Mouse (Mus musculus): Measurements from ENCODE around the gene Cdip1. TPM values are rescaled to one million over a fixed set of nuclear protein-coding genes. Genes with fewer than 3 reads are reported as not detected.
"Not testable (repeated sequence)": the region's sequence is repeated elsewhere in the genome, so short reads cannot be mapped to it uniquely, and the experiment has no call there.

The Cdip1 gene
- polyA plus RNA-seq, 1 experiment from 2014 or later, result 112 TPM

- WGBS, result 88% methylated on average over 4 of the region's 4 CpGs
- Histone ChIP-seq H3K4me3 (no peak overlapping the region), H3K27me3 (ENCODE audit: low read depth, poor library complexity, severe bottlenecking) (no peaks in the 10 kb centered on the region), H3K27ac (no peak overlapping the region), H3K4me1 (no peaks in the 10 kb centered on the region), H3K9me3 (replicated peaks) (no peaks in the 10 kb centered on the region), H3K36me3 (peaks cover 49% of the 10 kb centered on the region)
- no peak for DNase-seq (ENCODE audit: low spot score)
These were observed 27.7 kb downstream of the Cdip1 start for GRCm38 (mm10) chr16:4762437-4762836.

GRCm38 (mm10) chr16:4756660-4757335 is 33.3 kb downstream of the Cdip1 start:
- peak overlapping the region; percentile 81 for H3K27ac ChIP-seq
- not testable (repeated sequence) for H3K36me3 ChIP-seq; H3K4me1 ChIP-seq; H3K9me3 ChIP-seq (replicated peaks); H3K27me3 ChIP-seq (ENCODE audit: low read depth, poor library complexity, severe bottlenecking)
- H3K4me3 ChIP-seq, result peak overlapping the region; percentile 50
- DNase-seq (ENCODE audit: low spot score), result peak; percentile 41
- 3% methylated on average over 38 of the region's 42 CpGs for WGBS

- DNase-seq (ENCODE audit: low spot score), result no peak
- Histone ChIP-seq H3K27me3 (ENCODE audit: low read depth, poor library complexity, severe bottlenecking) (no peaks in the 10 kb centered on the region), H3K9me3 (replicated peaks) (no peaks in the 10 kb centered on the region), H3K4me1 (0 out of 2 replicates have a peak, but pooled peaks cover 4% of the 10 kb centered on the region), H3K4me3 (no peak overlapping the region), H3K27ac (no peak overlapping the region), H3K36me3 (peaks cover 11% of the 10 kb centered on the region)
- WGBS, result 96% methylated on average over 3 of the region's 3 CpGs
These were observed 36.0 kb downstream of the Cdip1 start for GRCm38 (mm10) chr16:4754045-4754444.

GRCm38 (mm10) chr16:4752155-4752554 is 37.9 kb downstream of the Cdip1 start:
- Histone ChIP-seq H3K4me3 (no peak overlapping the region), H3K4me1 (0 out of 2 replicates have a peak, but pooled peaks cover 2% of the 10 kb centered on the region), H3K36me3 (peaks cover 11% of the 10 kb centered on the region), H3K27ac (no peak overlapping the region), H3K9me3 (replicated peaks) (no peaks in the 10 kb centered on the region), H3K27me3 (ENCODE audit: low read depth, poor library complexity, severe bottlenecking) (no peaks in the 10 kb centered on the region)
- DNase-seq (ENCODE audit: low spot score), result no peak
- WGBS, result 92% methylated on average over 3 of the region's 3 CpGs

- no peaks in the 10 kb centered on the region for H3K27me3 ChIP-seq (ENCODE audit: low read depth, poor library complexity, severe bottlenecking)
- 100% methylated on average over 1 of the region's 1 CpGs for WGBS
These were observed 47.9 kb downstream of the Cdip1 start for GRCm38 (mm10) chr16:4742186-4742585.

GRCm38 (mm10) chr16:4739994-4740393 is 50.1 kb downstream of the Cdip1 start:
- no peak for DNase-seq (ENCODE audit: low spot score)
- H3K9me3 ChIP-seq (replicated peaks), result no peaks in the 10 kb centered on the region
- peaks cover 32% of the 10 kb centered on the region for H3K36me3 ChIP-seq
- no peak overlapping the region for H3K4me3 ChIP-seq
- 89% methylated on average over 2 of the region's 2 CpGs for WGBS
- no peaks in the 10 kb centered on the region for H3K4me1 ChIP-seq
- H3K27me3 ChIP-seq (ENCODE audit: low read depth, poor library complexity, severe bottlenecking), result no peaks in the 10 kb centered on the region
- H3K27ac ChIP-seq, result no peak overlapping the region

More at GRCm38 (mm10) chr16:4742186-4742585, 47.9 kb downstream of the Cdip1 start:
- H3K9me3 ChIP-seq (replicated peaks), result no peaks in the 10 kb centered on the region
- no peak overlapping the region for H3K4me3 ChIP-seq
- H3K4me1 ChIP-seq, result no peaks in the 10 kb centered on the region
- DNase-seq (ENCODE audit: low spot score), result no peak
- peaks cover 22% of the 10 kb centered on the region for H3K36me3 ChIP-seq
- no peak overlapping the region for H3K27ac ChIP-seq

- WGBS, result 97% methylated on average over 2 of the region's 2 CpGs
- no peaks in the 10 kb centered on the region for H3K27me3 ChIP-seq (ENCODE audit: low read depth, poor library complexity, severe bottlenecking)
- DNase-seq (ENCODE audit: low spot score), result no peak
These were observed 53.8 kb downstream of the Cdip1 start for GRCm38 (mm10) chr16:4736262-4736661.

GRCm38 (mm10) chr16:4730776-4731358 is 59.2 kb downstream of the Cdip1 start:
- Histone ChIP-seq H3K9me3 (replicated peaks) (no peaks in the 10 kb centered on the region), H3K27me3 (ENCODE audit: low read depth, poor library complexity, severe bottlenecking) (no peaks in the 10 kb centered on the region), H3K4me1 (peaks cover 15% of the 10 kb centered on the region)

More at GRCm38 (mm10) chr16:4736262-4736661, 53.8 kb downstream of the Cdip1 start:
- Histone ChIP-seq H3K36me3 (peaks cover 20% of the 10 kb centered on the region), H3K27ac (no peak overlapping the region), H3K4me3 (no peak overlapping the region), H3K9me3 (replicated peaks) (no peaks in the 10 kb centered on the region), H3K4me1 (no peaks in the 10 kb centered on the region)

GRCm38 (mm10) chr16:4727963-4728362 is 62.1 kb downstream of the Cdip1 start:
- WGBS, result 60% methylated on average over 1 of the region's 1 CpGs
- H3K27me3 ChIP-seq (ENCODE audit: low read depth, poor library complexity, severe bottlenecking), result no peaks in the 10 kb centered on the region
- H3K9me3 ChIP-seq (replicated peaks), result no peaks in the 10 kb centered on the region
- no peak overlapping the region for H3K27ac ChIP-seq
- H3K36me3 ChIP-seq, result peaks cover 13% of the 10 kb centered on the region
- H3K4me3 ChIP-seq, result no peak overlapping the region
- DNase-seq (ENCODE audit: low spot score), result no peak
- peaks cover 16% of the 10 kb centered on the region for H3K4me1 ChIP-seq

More at GRCm38 (mm10) chr16:4730776-4731358, 59.2 kb downstream of the Cdip1 start:
- no peak for DNase-seq (ENCODE audit: low spot score)
- Histone ChIP-seq H3K4me3 (no peak overlapping the region), H3K27ac (no peak overlapping the region), H3K36me3 (peaks cover 24% of the 10 kb centered on the region)
- WGBS, result 84% methylated on average over 3 of the region's 3 CpGs

GRCm38 (mm10) chr16:4727526-4727925 is 62.6 kb downstream of the Cdip1 start:
- Histone ChIP-seq H3K27ac (no peak overlapping the region), H3K4me1 (peaks cover 16% of the 10 kb centered on the region), H3K36me3 (peaks cover 13% of the 10 kb centered on the region), H3K27me3 (ENCODE audit: low read depth, poor library complexity, severe bottlenecking) (no peaks in the 10 kb centered on the region), H3K4me3 (peak overlapping the region; percentile 73; the same call in 1 of the 2 replicates), H3K9me3 (replicated peaks) (no peaks in the 10 kb centered on the region)
- WGBS, result 89% methylated on average over 1 of the region's 1 CpGs
- no peak for DNase-seq (ENCODE audit: low spot score)

- peaks cover 16% of the 10 kb centered on the region for H3K4me1 ChIP-seq
- H3K27me3 ChIP-seq (ENCODE audit: low read depth, poor library complexity, severe bottlenecking), result no peaks in the 10 kb centered on the region
- peak overlapping the region; percentile 91 for H3K27ac ChIP-seq
- H3K9me3 ChIP-seq (replicated peaks), result no peaks in the 10 kb centered on the region
- H3K36me3 ChIP-seq, result peaks cover 11% of the 10 kb centered on the region
- DNase-seq (ENCODE audit: low spot score), result no peak
- peak overlapping the region; percentile 73 for H3K4me3 ChIP-seq
- 3% methylated on average over 40 of the region's 40 CpGs for WGBS
These were observed 63.5 kb downstream of the Cdip1 start for GRCm38 (mm10) chr16:4726528-4727128.

GRCm38 (mm10) chr16:4725780-4726527 is 64.1 kb downstream of the Cdip1 start, which contains the start of gene Hmox2:
Hmox2 (plus strand) TSS chr16:4726361.
- no peaks in the 10 kb centered on the region for H3K27me3 ChIP-seq (ENCODE audit: low read depth, poor library complexity, severe bottlenecking)
- 6% methylated on average over 35 of the region's 35 CpGs for WGBS
- H3K9me3 ChIP-seq (replicated peaks), result no peaks in the 10 kb centered on the region
- peaks cover 16% of the 10 kb centered on the region for H3K4me1 ChIP-seq
- H3K27ac ChIP-seq, result peak within 1 kb of the TSS; percentile 91
- peak within 1 kb of the TSS; percentile 73 for H3K4me3 ChIP-seq
- peaks cover 7% of the 10 kb centered on the region for H3K36me3 ChIP-seq
- peak; percentile 97 for DNase-seq (ENCODE audit: low spot score)

Measured in limb, embryonic 10.5 days (tissue).